Mouse (Mus musculus): ENCODE results near the gene Wdr72. TPM values are rescaled to one million over a fixed set of nuclear protein-coding genes. Genes with fewer than 3 reads are reported as not detected.

Wdr72 gene
- total RNA-seq, 2 experiments from 2014 or later, result not detected

Other genes with a start within 250 kb of the Wdr72 start
- gene Unc13c, start 141.4 kb upstream of the Wdr72 start, total RNA-seq (2014; fragmentation: Nextera tagmentation), result not detected in 2 replicates
- not detected in 2 replicates for gene Unc13c, start 141.4 kb upstream of the Wdr72 start, total RNA-seq (2017)

All from granulocyte monocyte progenitor cell, adult 5-6 weeks (primary cell).